Mouse (Mus musculus) heart, postnatal 0 days (tissue): ENCODE results near the gene Ang. TPM values are rescaled to one million over a fixed set of nuclear protein-coding genes. Genes with fewer than 3 reads are reported as not detected.

Experiments used
- ATAC-seq: fragments of 200-750 bp; cut with Nextera tagmentation; 2 replicates; pipeline ENCODE4 v1.8.0; 2017; ENCODE audit warnings: low read depth, moderate number of reproducible peaks, moderate library complexity; ENCODE audit not compliant: insufficient read depth
- DNase-seq: peaks from one replicate; pipeline ENCODE4 v3.0.0-alpha.2; 2016; ENCODE audit warnings: low spot score
- H3K27ac ChIP-seq: fragments of 300-500 bp; sonication (generic); 2 replicates; pipeline ENCODE4 v1.5.1; 2014; ENCODE audit warnings: low read depth, mild to moderate bottlenecking
- H3K27me3 ChIP-seq: fragments of 300-500 bp; sonication (generic); 2 replicates; pipeline ENCODE4 v1.6.1; 2014; ENCODE audit warnings: low read length, mixed read lengths; ENCODE audit not compliant: control insufficient read depth, insufficient read depth
- H3K36me3 ChIP-seq: fragments of 300-500 bp; sonication (generic); replicated peaks from 2 replicates; pipeline ENCODE4 v1.6.1; 2014; ENCODE audit warnings: low read length, mixed read lengths; ENCODE audit not compliant: control insufficient read depth, insufficient read depth
- H3K4me1 ChIP-seq: fragments of 300-500 bp; sonication (generic); 2 replicates; pipeline ENCODE4 v1.6.1; 2014; ENCODE audit warnings: antibody characterized with exemption; ENCODE audit not compliant: control insufficient read depth, insufficient read depth
- H3K4me2 ChIP-seq: fragments of 300-500 bp; sonication (generic); 2 replicates; pipeline ENCODE4 v1.6.1; 2014; ENCODE audit warnings: low read depth, mild to moderate bottlenecking, low read length, moderate library complexity
- H3K4me3 ChIP-seq: fragments of 300-500 bp; sonication (generic); 2 replicates; pipeline ENCODE4 v1.5.1; 2014; ENCODE audit warnings: low read depth, low read length
- H3K9ac ChIP-seq: fragments of 300-500 bp; sonication (generic); replicated peaks from 2 replicates; pipeline ENCODE4 v1.6.1; 2014; ENCODE audit warnings: low read depth, low read length, mixed read lengths
- H3K9me3 ChIP-seq: fragments of 300-500 bp; sonication (generic); replicated peaks from 2 replicates; pipeline ENCODE4 v1.6.1; 2016; ENCODE audit warnings: low read length; ENCODE audit not compliant: control insufficient read depth
- CTCF ChIP-seq: IDR thresholded peaks from 2 replicates; pipeline ENCODE4 v1.5.1; 2016; ENCODE audit warnings: antibody characterized with exemption, control low read depth, low read depth
- EP300 ChIP-seq: IDR thresholded peaks from 2 replicates; pipeline ENCODE4 v1.6.1; 2016; ENCODE audit warnings: antibody characterized with exemption, low read depth
- WGBS: fragments of 180-500 bp; shearing (Covaris S2); extraction: QIAGEN DNeasy Blood & Tissue Kit; methylation state at CpG from one replicate; pipeline ENCODE4 v1.1.7; 2014; 5-methylcytosine and 5-hydroxymethylcytosine counted together
- polyA plus RNA-seq: library from polyadenylated mRNA; unstranded; fragments of >200 nt; fragmentation: Nextera tagmentation; extraction: Ambion mirVana; gene quantifications from 2 replicates; pipeline ENCODE4 v1.2.1, GENCODE M21; 2015
- total RNA-seq: library from RNA; depleted of rRNA; stranded (reverse); fragments of >200 nt; gene quantifications from 2 replicates; pipeline ENCODE4 v1.2.3, GENCODE M21; 2014; ENCODE audit warnings: low replicate concordance

Gene Ang
- total and polyA plus RNA-seq, 2 experiments from 2014 or later: 2.6 to 9.3 TPM

GRCm38 (mm10) chr14:51069617-51070016 is 21.3 kb upstream of the Ang start:
- no peak overlapping the region for H3K4me3 ChIP-seq
- DNase-seq (no peak), ATAC-seq (no peak)
- H3K9ac ChIP-seq: no peak overlapping the region
- H3K36me3 ChIP-seq: no peaks in the 10 kb centered on the region
- H3K9me3 ChIP-seq: no peaks in the 10 kb centered on the region
- H3K27me3 ChIP-seq: no peaks in the 10 kb centered on the region
- H3K27ac ChIP-seq: no peak overlapping the region
- no peak overlapping the region for H3K4me2 ChIP-seq
- no peak for TF ChIP-seq EP300
- 0 out of 2 replicates have a peak, but pooled peaks have one; percentile 25 for TF ChIP-seq CTCF
- H3K4me1 ChIP-seq: no peaks in the 10 kb centered on the region; the same call in none of the 2 replicates
- WGBS: 91% methylated on average over 2 of the region's 2 CpGs

GRCm38 (mm10) chr14:51074335-51074734 is 16.6 kb upstream of the Ang start, which contains the start of gene Olfr750:
TSS of gene Olfr750 (minus strand) at chr14:51074435.
- no peaks in the 10 kb centered on the region for H3K27me3 ChIP-seq
- H3K4me3 ChIP-seq: no peak within 1 kb of the TSS
- TF ChIP-seq CTCF: no peak
- no peak for TF ChIP-seq EP300
- WGBS: 82% methylated on average over 3 of the region's 3 CpGs
- H3K9me3 ChIP-seq: no peaks in the 10 kb centered on the region
- H3K9ac ChIP-seq: no peak within 1 kb of the TSS
- DNase-seq: no peak
- no peak for ATAC-seq
- H3K27ac ChIP-seq: no peak within 1 kb of the TSS
- H3K4me2 ChIP-seq: no peak within 1 kb of the TSS
- no peaks in the 10 kb centered on the region for H3K36me3 ChIP-seq
- no peaks in the 10 kb centered on the region for H3K4me1 ChIP-seq

- Histone ChIP-seq H3K36me3 (no peaks in the 10 kb centered on the region), H3K9me3 (no peaks in the 10 kb centered on the region), H3K4me1 (peaks cover 3% of the 10 kb centered on the region; the same call in 1 of the 2 replicates), H3K27me3 (no peaks in the 10 kb centered on the region), H3K27ac (no peak overlapping the region), H3K4me2 (no peak overlapping the region), H3K9ac (no peak overlapping the region), H3K4me3 (no peak overlapping the region)
- TF ChIP-seq EP300: no peak
- TF ChIP-seq CTCF: no peak
- 78% methylated on average over 1 of the region's 1 CpGs for WGBS
- ATAC-seq: no peak
- no peak for DNase-seq
Observed at GRCm38 (mm10) chr14:51079180-51079579, 11.8 kb upstream of the Ang start.

GRCm38 (mm10) chr14:51081035-51081434 is 9.9 kb upstream of the Ang start:
- H3K27me3 ChIP-seq: no peaks in the 10 kb centered on the region
- ATAC-seq: no peak
- peaks cover 3% of the 10 kb centered on the region; the same call in 1 of the 2 replicates for H3K4me1 ChIP-seq
- no peak overlapping the region for H3K27ac ChIP-seq
- H3K4me2 ChIP-seq: no peak overlapping the region
- H3K9me3 ChIP-seq: no peaks in the 10 kb centered on the region
- DNase-seq: no peak
- H3K36me3 ChIP-seq: no peaks in the 10 kb centered on the region
- 88% methylated on average over 2 of the region's 2 CpGs for WGBS
- H3K9ac ChIP-seq: no peak overlapping the region
- TF ChIP-seq CTCF: no peak
- no peak for TF ChIP-seq EP300
- no peak overlapping the region for H3K4me3 ChIP-seq

GRCm38 (mm10) chr14:51082599-51083581 is 8.1 kb upstream of the Ang start:
- DNase-seq (peak; percentile 30), ATAC-seq (peak; percentile 42)
- no peak for TF ChIP-seq EP300
- TF ChIP-seq CTCF: no peak
- Histone ChIP-seq H3K4me2 (peak overlapping the region; percentile 81), H3K27me3 (no peaks in the 10 kb centered on the region), H3K36me3 (no peaks in the 10 kb centered on the region), H3K9me3 (no peaks in the 10 kb centered on the region), H3K27ac (no peak overlapping the region), H3K4me3 (peak overlapping the region; percentile 64), H3K4me1 (peaks cover 3% of the 10 kb centered on the region; the same call in 1 of the 2 replicates), H3K9ac (peak overlapping the region; percentile 52)
- 2% methylated on average over 37 of the region's 40 CpGs for WGBS
